Comparison of ENCODE assay signal across 20 mouse cellular contexts in genomic region chr2:13492927-13493326, GRCm38 (mm10). TPM values are rescaled to one million over a fixed set of nuclear protein-coding genes. Genes with fewer than 3 reads are reported as not detected.
DNase-seq lines count a peak whose midpoint lies in the region; ATAC-seq lines count a peak whose summit lies in the region.
"Had no signal": no experiment of that assay in that cellular context is flagged by ENCODE, and none has a peak within 500 bp of the region (broad histone marks: within the 10 kb centered on the region; RNA-seq: fewer than 3 reads in every experiment).

No protein-coding gene starts in this region.

- peaks cover 3% of the 10 kb centered on the region; the same call in 1 of the 2 replicates for H3K4me1 ChIP-seq in heart, embryonic 10.5 days
- H3K4me1 ChIP-seq: forebrain, embryonic 13.5 days had no signal

- H3K36me3 ChIP-seq in heart, embryonic 10.5 days, result no peaks in the 10 kb centered on the region
- H3K36me3 ChIP-seq: embryonic facial prominence, embryonic 10.5 days; G1E; hindbrain, embryonic 12.5 days had no signal

- ATAC-seq in CD4-positive, CD25-positive, alpha-beta regulatory T cell, adult 4 months, result peak; percentile 82
- ATAC-seq in inflammation-experienced regulatory T-cells, adult 6 months, result peak; percentile 79
- ATAC-seq: forebrain, embryonic 13.5 days; forebrain, postnatal 0 days; hindbrain, embryonic 16.5 days had no signal

- DNase-seq in CD4-positive helper T cell, adult 2 months (ENCODE audit: low read depth, low spot score), result peak; percentile 38
- no peak for DNase-seq in layer of hippocampus, adult 9-10 months (ENCODE audit: low spot score)
- DNase-seq in heart, embryonic 10.5 days (ENCODE audit: low spot score), result no peak
- DNase-seq in spleen, postnatal 10 days (ENCODE audit: low spot score in 2 of 2), result no peak
- DNase-seq: adrenal gland, postnatal 10 days; B cell, adult 2 months; cerebellum, adult 11-12 months; cerebellum, adult 9-11 months; forebrain, postnatal 0 days; gastrocnemius, postnatal 14 days; heart, postnatal 10 days; heart, postnatal 4 days; kidney, adult 11 months had no signal

- no peaks in the 10 kb centered on the region for H3K27me3 ChIP-seq in heart, embryonic 10.5 days (ENCODE audit: insufficient read depth, poor library complexity, severe bottlenecking)
- H3K27me3 ChIP-seq: forebrain, embryonic 13.5 days; hindbrain, embryonic 12.5 days had no signal

- WGBS in heart, embryonic 10.5 days, result 86% methylated on average over 4 of the region's 4 CpGs

- no peak overlapping the region for H3K27ac ChIP-seq in heart, embryonic 10.5 days
- H3K27ac ChIP-seq: embryonic facial prominence, embryonic 10.5 days; forebrain, embryonic 13.5 days; hindbrain, embryonic 12.5 days had no signal

- no peak overlapping the region for H3K4me3 ChIP-seq in heart, embryonic 10.5 days
- H3K4me3 ChIP-seq: embryonic facial prominence, embryonic 10.5 days; forebrain, embryonic 13.5 days; hindbrain, embryonic 12.5 days had no signal

- H3K9me3 ChIP-seq in heart, embryonic 10.5 days, result no peaks in the 10 kb centered on the region
- H3K9me3 ChIP-seq: embryonic facial prominence, embryonic 10.5 days; forebrain, embryonic 13.5 days; G1E; hindbrain, embryonic 12.5 days had no signal

RNA-seq across cellular contexts. Expression of gene Cubn, which starts 1.3 kb away (rescaled TPM):
- polyA plus RNA-seq in CD4-positive, CD25-positive, alpha-beta regulatory T cell, adult 4 months (2017; shearing (Covaris generic)), result under 1 TPM in 1 of 2 experiments, not detected in 1; 0.09 TPM
- under 1 TPM in 1 of 3 experiments, not detected in 2; 0.11 TPM for polyA plus RNA-seq in inflammation-experienced regulatory T-cells, adult 6 months (2017; shearing (Covaris generic))
- polyA plus RNA-seq in heart, embryonic 10.5 days (2016; fragmentation: Nextera tagmentation; extraction: Ambion mirVana), result 0.32 and 0.34 TPM in 2 replicates
- polyA plus RNA-seq: G1E had no signal

RNA-seq across cellular contexts. Expression of gene Trdmt1, which starts 51.5 kb away (rescaled TPM):
- 10 to 100 TPM; 12.1 to 19.1 TPM for polyA plus RNA-seq in CD4-positive, CD25-positive, alpha-beta regulatory T cell, adult 4 months (2017; shearing (Covaris generic))
- 10 to 100 TPM; 14.5 to 17.6 (median 15.4) TPM for polyA plus RNA-seq in inflammation-experienced regulatory T-cells, adult 6 months (2017; shearing (Covaris generic))
- 8.7 and 10.4 TPM in 2 replicates for polyA plus RNA-seq in heart, embryonic 10.5 days (2016; fragmentation: Nextera tagmentation; extraction: Ambion mirVana)
